Mouse (Mus musculus): ENCODE data around the gene Yod1.

The Yod1 gene

DNA sequence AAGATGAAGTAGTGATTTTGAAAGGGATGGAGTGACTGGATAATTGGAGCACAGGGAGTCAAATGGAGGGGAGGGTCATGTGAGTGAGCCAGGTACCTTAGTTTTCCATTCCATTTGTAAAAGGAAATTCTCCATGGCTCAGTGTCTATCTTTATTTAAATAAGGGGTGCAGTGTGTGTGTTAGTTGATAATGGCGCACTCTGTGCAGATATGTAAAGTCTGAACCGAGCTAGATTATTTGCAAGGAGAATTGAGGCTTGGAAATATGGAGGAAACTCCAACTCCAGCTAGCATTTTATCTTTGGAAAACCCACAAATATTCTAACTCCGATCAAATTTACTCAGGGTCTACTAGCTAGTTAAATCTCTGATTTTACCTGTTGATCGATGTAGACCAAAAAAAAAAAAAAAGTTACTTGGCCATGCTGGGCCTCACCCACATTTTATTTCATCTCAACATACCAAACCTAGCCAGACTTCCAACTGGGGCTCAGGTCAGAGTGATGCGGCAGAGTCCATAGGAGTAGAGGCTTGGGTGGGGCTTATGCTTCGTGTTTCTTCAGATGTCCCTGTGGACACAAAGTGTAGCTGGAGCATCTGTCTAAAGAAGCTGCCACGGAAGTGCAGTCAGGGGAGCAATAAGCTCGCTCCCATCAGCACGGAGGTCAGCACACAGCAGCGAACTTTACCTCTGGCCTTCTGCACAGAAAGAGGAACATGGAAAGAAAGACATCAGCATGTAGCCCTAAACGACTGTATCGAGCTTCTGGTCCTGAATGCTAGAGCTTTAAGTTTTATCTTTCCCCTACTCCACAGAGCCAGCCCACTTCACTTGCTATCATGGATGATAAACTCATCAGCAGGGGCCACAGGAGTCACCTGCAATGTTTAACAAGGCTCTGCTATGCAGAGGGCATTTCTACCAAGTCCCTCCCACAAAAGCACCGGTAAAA is 15.9 kb downstream of the Yod1 start:
- no peak for DNase-seq

DNA sequence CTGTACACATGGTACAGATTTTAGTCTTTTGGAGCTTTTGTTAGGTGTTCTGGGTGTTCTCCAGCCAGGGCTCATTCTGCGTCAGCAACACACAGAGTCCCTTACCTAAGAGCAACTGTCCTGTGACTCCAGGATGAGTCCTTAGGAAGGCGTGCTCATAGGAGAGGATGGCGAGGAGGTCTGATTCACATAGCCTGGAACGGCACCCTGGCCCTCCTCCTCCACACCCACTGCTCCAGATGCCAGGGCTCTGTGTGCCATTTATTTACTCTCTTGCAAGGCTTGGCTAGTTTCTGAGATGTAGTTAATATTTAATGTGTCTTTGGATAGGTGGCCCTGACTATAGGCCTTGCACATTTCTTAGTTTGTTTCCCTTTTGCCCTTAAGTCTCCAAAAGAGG is 16.5 kb downstream of the Yod1 start:
- DNase-seq, result no peak

DNA sequence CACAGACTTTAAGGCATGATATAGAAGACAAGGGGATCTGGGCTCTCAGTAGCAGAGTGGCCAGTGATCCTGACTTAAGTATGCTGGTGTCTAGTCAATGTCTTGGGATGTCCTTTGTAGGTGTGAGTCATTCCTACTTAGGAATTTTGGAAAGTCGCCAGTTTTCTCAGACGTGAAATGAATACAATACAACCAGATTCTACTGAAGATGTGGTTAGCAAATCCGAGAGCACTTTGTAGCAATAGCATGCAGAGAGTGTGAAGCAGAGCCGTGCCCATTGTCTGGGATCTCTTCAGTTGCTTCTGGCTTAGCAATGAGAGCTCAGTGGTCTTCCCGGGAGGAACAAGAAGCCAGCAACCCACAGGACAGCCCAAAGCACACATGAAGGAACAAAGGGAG is 17.3 kb downstream of the Yod1 start:
- no peak for DNase-seq

DNA sequence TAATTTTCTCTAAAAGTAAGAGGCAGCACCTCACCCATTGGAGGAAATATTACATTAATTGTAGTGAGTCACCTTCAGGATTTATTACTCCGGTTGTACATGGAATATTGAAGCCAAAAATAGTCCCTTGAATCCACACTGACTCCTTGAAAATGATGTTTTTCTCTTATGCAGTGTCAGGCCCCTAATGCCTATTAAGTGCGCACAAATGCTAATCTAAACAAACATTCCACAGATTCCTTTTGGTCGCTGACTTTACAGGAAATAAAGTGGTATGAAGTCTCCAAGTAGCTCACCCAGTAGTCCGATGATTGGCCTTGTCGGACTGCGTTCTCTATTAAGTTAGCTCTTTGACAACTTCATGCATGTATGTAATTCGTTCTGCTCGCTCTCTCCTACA is 17.7 kb downstream of the Yod1 start:
- no peak for DNase-seq

DNA sequence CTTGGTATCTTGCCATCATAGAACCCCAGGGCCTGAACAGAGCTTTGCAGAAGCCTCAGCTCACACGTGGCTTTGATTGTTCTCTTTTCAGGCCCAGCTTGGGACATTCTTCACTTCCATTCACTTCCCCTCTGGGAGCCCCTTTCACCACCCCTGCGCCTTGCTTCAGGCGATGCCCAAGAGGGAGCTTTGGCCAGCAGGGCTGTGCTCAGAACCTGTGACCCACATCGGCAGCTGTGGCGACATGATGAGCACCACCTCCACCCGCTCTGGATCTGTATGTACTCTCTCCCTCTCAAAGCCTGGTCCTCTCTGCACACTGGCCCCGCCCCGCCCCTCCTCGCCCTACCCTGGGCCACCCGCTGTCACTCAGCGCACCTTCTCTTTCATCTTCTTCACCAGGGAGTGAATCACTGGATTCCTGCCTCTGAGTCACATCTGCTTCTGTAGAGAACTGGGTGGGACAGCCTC is 20.3 kb downstream of the Yod1 start:
- DNase-seq, result no peak

DNA sequence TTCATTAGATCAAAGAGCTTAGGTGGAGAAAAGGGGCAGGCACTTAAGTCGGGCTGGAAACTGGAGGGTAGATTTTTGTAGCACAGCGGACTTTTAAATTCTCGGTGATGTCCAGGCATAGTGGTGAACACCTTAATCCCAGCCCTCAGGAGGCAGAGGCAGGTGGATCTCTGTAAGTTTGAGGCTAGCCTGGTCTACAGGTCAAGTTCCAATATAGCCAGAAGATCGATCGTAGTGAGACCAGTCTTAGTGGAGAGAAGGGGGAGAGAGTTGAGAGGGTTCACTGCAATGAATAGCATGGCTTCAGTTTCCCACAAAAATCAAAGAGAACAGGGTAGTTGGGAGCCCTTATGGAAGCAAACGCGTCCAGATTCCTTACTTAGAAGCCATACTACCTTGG is 20.8 kb downstream of the Yod1 start:
- DNase-seq, result no peak

DNA sequence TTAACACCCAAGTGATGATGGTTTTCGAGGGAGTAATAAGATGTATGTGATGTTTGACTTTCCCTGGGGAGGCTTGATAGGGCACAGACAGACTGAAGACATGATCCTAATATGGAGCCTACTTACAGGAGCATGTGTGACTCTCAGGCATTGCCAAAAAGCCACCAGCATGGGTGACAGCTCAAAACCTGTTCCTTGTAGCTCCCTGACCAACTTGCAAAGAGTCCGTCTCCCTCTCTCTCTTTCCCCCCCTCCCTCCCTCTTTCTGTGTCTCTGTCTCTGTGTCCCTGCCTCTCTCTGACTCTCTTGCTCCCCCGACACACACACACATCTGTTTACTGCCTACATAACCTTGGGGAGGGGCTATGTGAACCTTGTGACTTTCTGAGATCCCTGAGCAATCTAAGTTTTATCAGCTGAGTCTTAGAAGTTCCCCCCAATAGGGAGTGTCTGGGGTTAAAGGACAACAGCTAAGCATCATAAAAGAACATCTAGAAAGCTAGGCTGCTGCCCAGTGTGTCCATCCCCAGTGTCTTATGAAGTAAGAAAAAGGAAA is 21.5 kb downstream of the Yod1 start:
- no peak for DNase-seq

DNA sequence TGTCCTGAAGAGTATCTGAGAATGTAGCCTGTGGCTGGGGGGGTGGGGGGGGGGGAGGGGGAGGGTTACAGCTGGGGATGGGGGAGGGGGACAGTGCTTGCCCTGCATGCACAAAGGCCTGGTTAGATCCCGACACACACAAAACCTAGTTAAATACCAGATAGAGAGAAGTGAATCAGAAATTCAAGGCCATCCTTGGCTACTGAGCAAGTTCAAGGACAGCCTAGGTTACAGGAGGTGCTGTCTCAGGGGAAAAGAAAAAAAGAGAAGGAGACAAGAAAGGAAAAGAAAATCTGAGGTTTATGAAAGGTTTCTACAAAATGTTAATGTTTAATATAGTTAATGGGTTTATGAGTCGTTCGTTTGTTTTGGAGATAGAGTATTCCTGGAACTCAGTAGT is 22.5 kb downstream of the Yod1 start:
- no peak for DNase-seq

DNA sequence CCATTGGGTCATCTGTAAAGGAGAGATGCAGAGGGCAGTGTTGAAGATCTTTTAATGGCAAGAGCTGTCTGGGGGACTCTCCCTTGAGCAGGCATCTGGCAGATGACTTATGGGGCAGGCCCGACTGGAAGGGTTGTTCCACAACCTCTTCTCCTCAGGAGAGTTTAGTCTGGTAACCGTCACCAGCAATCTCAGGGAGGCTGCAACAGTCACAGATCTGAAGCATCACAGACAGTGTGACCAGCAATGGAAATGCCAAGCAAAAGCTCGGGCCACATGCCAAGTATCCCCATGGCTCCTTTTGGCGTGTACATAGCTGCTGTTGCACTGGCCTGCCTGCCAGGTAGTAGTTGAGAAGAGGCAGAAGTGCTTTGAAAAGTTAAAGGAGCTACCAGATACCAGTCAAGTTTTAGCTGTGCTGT is 23.1 kb downstream of the Yod1 start:
- no peak for DNase-seq

DNA sequence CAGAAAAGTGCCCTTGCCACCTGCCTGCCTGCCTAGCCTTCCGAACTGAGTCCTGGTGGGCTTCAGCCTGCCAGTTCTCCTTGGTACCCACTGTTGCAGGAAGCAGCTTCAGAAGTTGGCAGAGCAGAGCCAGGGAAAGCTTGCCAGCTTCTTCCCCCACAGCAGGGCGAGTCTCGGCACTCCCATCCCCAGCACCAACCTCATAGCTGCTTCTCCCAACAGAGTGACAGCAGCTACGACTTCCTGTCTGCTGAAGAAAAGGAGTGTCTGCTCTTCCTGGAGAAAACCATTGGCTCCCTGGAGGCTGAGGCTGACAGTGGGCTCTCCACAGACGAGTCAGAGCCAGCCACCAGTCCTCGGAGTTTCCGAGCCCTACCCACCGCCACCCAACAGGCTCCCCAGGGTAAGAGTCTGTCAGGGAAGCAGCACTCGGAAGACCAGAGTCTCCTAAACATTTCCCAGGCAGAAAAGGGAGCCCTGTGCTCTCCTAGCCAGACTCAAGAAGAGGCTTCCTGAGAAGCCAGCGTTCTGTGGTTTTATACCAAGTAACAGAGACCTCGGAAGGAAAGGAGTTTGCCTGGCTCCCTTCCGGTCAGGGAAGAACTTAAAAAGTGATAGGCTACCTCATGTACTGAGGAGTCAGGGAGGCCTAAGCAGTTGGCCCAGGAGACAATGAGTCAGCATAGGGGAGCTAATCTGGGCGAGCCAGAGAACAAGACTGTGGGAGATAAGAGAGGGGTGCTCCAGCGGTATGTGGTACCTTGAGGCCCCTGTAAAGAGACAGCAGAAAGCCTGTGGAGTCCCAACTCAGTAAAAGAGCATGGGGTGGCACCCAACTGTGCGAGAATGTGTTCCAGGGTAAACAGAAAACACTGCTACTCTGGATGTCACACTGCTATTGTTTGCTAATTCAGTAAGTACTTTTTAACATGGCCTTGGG is 23.9 kb downstream of the Yod1 start:
- no peak for DNase-seq

DNA sequence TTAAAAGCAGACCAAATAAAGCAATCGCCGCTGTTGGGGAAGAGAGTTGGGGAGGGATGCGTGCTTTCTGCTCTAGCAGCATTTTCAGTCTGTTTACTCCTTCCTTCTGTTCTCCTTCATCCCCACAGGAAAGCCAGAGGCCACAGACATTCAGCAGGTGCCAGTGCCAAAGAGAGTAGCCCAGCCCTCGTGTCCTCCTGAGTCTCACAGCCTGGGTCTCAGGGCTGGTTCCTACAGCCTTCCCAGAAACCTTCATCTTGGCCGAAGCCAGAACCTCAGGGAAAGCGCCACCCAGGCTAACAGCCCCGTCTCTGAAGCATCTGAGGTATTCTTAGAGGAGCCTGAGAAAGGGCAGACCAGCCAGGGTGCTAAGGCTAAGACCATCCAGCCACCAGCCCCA is 25.1 kb downstream of the Yod1 start:
- DNase-seq, result no peak

DNA sequence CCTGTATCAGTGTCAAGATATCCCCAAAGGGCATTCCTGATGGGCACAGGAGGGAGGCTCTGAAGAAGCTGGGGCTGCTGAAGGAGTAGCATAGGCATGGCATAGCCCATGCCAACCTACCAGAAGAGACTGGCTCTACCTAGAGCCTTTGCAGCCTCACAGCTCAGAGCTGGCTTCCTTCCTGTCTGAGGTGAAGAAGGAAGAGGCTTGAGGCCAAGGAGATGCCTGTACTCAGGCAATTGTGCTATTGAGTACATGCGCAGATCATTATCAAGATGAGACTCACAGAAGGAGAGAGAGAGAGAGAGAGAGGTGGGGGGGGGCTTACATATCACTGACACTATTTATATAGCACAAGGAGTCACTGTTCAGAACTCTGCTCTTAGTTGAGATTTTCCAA is 26.6 kb downstream of the Yod1 start:
- DNase-seq, result peak; percentile 34

DNA sequence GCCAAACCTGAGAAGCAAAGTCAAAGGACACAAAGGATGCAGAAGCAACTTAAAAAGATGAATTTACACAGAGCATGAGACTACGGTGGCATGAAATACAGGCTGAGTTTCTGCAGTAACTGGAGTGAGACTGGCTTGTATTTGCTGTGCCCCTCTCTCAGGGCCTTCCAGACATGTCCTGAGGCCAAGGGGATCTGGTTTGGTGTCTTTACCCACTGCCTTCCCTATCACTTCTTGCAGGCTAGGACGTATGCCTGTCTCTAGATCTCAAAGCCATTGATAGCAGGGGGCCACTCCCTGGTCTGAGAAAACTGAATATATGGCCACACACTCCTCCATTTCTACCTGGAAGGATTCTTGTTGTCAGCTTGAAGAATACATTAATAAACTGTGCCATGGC is 27.1 kb downstream of the Yod1 start:
- DNase-seq, result no peak

DNA sequence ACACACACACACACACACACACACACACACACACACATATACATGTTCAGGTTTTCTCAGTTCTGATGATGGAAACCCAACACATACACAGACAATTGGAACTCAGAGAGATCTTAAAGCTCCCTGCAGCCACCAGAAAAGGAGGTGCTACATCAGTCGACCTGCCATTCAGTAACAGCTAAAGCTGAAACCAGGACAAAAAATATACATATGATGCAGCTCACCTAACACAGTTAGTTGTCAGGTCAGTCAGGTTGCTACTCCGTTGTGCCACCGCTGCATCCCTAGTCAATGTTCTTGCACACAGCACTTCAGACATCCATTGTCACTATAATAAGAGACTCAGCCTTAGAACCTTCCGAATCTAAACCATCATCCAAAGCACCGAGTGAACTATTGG is 27.8 kb downstream of the Yod1 start:
- DNase-seq, result no peak

DNA sequence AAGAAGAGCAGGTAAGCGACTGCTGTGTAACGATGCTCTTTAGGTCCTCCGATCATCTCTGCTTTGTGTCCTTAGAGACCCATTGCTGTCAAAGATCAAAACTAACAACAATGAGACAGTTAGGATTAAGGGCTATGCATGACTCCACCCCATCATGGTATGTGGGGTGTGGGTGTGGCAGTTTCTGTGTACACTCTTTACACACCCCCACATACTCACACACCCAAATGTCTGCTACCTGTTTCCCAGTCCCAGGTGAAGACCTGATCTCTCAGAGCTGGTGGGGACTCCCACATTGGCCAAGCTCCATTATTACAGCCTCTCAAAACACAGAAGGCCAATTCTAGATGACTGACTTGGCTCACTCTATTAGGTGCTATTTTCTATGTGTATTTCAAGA is 28.5 kb downstream of the Yod1 start:
- DNase-seq, result no peak

DNA sequence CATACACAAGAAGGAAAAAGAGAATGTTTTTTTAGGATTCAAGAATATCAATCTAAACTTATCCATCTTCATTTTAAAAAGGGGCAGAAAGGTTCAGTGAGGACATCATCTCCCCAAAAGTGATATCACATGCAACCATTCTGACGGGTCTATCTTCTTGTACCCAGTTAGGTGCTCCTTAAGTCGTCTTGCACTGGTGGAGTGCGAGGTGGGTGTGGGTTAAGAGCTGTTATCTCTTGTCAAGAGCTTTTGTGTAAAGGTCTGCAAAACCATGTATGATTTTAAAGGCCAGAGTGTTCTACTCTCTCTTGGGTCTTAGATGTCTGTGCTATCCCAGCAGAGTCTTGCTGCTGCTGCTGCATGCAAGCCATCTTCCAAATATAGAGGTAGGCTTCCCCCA is 29.7 kb downstream of the Yod1 start:
- DNase-seq, result no peak

DNA sequence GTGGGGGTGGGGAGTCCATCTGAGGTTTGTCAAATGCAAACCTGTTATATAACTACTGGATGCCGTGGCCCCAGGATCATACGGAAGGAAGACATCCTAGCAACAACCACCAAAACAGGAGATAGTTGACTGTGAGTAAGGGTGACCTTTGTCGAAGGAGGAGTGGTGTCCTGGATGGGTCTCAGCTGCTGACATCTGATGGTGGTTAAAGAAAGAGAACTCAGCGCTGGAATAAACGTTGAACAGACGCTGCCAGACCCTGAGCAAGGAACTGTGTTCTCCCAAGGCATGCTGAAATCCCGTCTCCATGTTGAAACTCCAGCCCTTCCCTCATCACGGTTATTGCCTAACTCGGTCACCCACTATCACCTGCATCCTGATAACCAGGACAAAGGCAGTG is 42.6 kb downstream of the Yod1 start:
- no peak for DNase-seq

DNA sequence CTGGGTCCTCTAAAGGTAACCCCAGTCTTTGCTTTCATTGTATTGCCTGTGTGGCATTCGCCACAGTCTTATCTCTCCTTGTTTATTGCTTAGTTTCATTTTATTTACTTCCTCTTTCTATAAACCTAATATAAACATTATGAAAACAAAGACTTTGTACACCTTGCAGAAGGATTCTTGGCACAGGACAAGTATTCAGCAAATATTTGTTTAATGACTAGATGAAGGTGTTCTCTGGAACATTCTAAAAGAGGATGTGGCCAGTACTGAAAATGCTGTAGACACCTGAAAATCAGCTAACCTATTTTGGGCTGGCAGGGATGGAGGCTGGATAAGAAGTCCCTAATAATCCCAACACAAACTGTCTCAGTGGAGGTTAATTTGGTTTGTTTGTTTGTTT is 44.5 kb downstream of the Yod1 start:
- no peak for DNase-seq

DNA sequence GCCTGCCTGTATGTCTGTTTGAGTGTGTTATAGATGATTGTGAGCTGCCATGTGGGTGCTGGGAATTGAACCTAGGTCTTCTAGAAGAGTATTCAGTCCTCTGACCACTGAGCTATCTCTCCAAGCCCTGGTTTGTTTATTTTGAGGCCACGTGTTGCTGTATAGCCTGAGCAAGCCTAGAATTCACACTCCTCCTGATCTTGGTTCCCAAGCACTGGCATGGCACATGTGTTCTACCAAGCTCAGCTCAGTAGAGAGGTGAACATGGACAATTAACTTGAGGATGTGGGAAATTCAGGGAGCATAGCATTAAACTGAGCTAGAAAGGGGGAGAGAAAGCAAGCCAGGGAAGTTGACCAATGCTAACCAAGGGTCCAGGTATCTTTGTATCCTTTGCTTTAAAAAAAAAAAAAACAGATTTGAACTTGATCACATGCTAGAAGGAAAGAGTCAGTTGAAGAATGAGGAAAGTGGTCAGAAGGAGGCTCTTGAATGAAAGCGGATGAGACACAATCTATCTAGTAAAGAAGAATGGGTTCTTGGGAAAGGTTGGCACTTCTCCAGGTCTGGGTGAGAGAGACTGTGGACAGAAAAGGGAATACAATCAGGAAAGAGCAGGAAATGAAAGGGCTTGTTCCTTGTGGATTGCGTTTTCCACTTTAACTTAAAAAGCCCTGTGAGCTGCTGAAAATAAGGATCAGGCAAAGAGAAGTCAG is 45.1 kb downstream of the Yod1 start:
- DNase-seq, result no peak

DNA sequence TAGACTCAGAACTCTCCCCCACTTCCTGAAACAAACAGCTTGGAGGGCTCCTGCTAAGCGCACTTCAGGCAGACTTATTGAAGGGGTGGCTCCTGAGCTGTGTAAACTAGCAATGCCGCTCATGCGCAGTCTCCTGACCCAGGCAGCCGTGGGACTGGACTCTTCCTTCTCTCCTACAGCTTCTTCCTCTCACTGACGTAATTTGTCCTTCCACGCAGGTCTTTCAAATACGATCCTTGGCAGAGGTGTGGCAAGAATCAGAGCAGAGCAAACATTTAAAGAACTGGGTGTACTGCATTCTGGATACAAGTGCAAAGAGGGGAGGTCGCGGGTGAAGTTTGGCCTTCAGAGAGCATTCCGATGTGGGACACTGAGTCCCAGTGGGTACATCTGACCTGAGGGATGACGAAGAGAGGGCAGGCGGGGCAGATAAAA is 46.9 kb downstream of the Yod1 start:
- DNase-seq, result no peak

DNA sequence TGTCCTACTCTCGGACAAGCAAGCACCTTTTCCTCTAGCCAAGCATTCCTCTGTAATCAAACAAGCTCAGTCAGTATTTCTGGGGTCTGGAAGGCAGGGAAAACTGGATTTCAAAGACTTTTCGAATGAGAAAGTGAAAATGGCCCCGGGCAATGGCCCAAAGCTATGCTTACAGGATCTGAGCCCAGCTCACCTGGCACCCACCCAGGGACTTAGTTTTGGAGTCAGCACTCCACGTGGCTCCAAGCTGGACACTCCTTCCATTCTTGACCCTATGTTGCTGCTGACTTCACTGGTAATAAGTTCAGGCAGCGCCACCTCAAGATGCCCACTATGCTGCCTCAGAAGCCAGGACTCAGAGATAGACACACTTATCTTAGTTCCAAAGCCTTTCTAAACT is 49.9 kb downstream of the Yod1 start:
- DNase-seq, result no peak

DNA sequence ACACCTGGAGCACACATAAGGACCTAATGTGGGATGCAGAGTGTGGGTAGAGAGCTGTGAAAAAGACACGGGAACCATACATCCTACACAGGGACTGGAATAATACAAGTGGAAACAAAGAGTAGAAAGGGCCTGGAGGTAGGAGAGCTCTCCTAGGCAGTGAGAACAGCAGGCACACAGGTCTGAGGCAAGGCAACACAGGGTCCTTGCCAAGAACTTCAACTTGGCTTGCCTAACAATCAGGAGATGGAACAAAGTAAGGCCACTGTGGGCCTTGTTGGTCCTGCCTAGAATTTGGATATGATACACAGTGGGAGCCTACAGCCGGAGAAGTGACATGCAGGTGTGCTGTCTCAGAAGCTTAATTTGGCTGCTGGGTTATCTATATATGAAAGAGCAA is 52.8 kb downstream of the Yod1 start:
- DNase-seq, result no peak

DNA sequence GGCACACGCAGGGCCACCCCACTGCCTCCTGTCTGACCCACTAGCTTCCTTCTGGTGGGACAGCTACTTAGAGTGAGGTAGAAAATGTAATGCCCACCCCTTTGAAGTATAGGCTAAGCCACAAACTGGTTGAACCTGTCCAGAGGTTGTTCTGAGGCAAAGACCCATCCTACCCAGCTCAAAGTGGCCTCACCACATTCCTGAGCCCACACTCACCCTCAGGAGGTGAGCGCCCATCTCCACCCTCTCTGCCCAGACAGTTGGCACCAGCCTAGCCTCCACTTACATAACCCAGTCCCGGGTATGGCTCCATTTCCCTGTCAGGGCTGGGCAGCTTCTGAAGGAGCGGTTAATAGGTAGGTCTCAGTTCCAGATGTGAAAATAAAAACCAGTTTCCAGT is 53.4 kb downstream of the Yod1 start:
- DNase-seq, result no peak

Measured in thymus, postnatal 25 days (tissue).